Mouse (Mus musculus) central nervous system, embryonic 18 days (tissue): ENCODE data around the gene Olfr815. TPM values are rescaled to one million over a fixed set of nuclear protein-coding genes. Genes with fewer than 3 reads are reported as not detected.

Source experiments
- polyA plus RNA-seq: library from polyadenylated mRNA; depleted of rRNA; stranded (reverse); fragments of >200 nt; gene quantifications from 2 replicates; pipeline ENCODE4 v1.2.3, GENCODE M21; 2012; rRNA removed

Olfr815 gene
- not detected in 2 replicates for polyA plus RNA-seq

GRCm38 (mm10) chr10:129905767-129906166 is at the start of gene Olfr815:
Gene Olfr815, minus strand, starts transcription at chr10:129905867.

GRCm38 (mm10) chr10:129949000-129949399 is 43.3 kb upstream of the Olfr815 start, which contains the start of gene Olfr818:
Gene Olfr818, minus strand, starts transcription at chr10:129949100.

GRCm38 (mm10) chr10:129915497-129915896 is 9.8 kb upstream of the Olfr815 start, which contains the start of gene Olfr816:
Gene Olfr816, minus strand, starts transcription at chr10:129915597.

GRCm38 (mm10) chr10:129879751-129880150 is 25.9 kb downstream of the Olfr815 start, which contains the start of gene Olfr814:
Gene Olfr814, minus strand, starts transcription at chr10:129879851.

GRCm38 (mm10) chr10:129855067-129855466 is 50.6 kb downstream of the Olfr815 start, which contains the start of gene Olfr813:
Gene Olfr813, plus strand, starts transcription at chr10:129855367.

Other genes with a start within 250 kb of the Olfr815 start
- not detected in 2 replicates for gene Olfr800, start 248.2 kb downstream of the Olfr815 start, polyA plus RNA-seq
- gene Olfr801, start 232.0 kb downstream of the Olfr815 start, polyA plus RNA-seq, result not detected in 2 replicates
- gene Olfr802, start 217.7 kb downstream of the Olfr815 start, polyA plus RNA-seq, result not detected in 2 replicates
- gene Olfr803, start 211.6 kb downstream of the Olfr815 start, polyA plus RNA-seq, result not detected in 2 replicates
- gene Olfr804, start 202.7 kb downstream of the Olfr815 start, polyA plus RNA-seq, result not detected in 2 replicates
- not detected in 2 replicates for gene Olfr805, start 176.5 kb downstream of the Olfr815 start, polyA plus RNA-seq
- not detected in 2 replicates for gene Olfr806, start 163.9 kb downstream of the Olfr815 start, polyA plus RNA-seq
- gene Olfr807, start 148.1 kb downstream of the Olfr815 start, polyA plus RNA-seq, result not detected in 2 replicates
- gene Olfr808, start 140.4 kb downstream of the Olfr815 start, polyA plus RNA-seq, result not detected in 2 replicates
- gene Olfr809, start 131.2 kb downstream of the Olfr815 start, polyA plus RNA-seq, result not detected in 2 replicates
- gene Olfr810, start 111.0 kb downstream of the Olfr815 start, polyA plus RNA-seq, result not detected in 2 replicates
- not detected in 2 replicates for gene Olfr811, start 101.5 kb downstream of the Olfr815 start, polyA plus RNA-seq
- gene Olfr812, start 59.8 kb downstream of the Olfr815 start, polyA plus RNA-seq, result not detected in 2 replicates
- not detected in 2 replicates for gene Olfr813, start 50.5 kb downstream of the Olfr815 start, polyA plus RNA-seq
- gene Olfr814, start 26.0 kb downstream of the Olfr815 start, polyA plus RNA-seq, result not detected in 2 replicates
- gene Olfr816, start 9.7 kb upstream of the Olfr815 start, polyA plus RNA-seq, result not detected in 2 replicates
- not detected in 2 replicates for gene Olfr818, start 43.2 kb upstream of the Olfr815 start, polyA plus RNA-seq
- not detected in 2 replicates for gene Olfr819, start 61.4 kb upstream of the Olfr815 start, polyA plus RNA-seq
- gene Olfr247, start 70.3 kb upstream of the Olfr815 start, polyA plus RNA-seq, result not detected in 2 replicates
- not detected in 2 replicates for gene Gm10310, start 79.2 kb upstream of the Olfr815 start, polyA plus RNA-seq
- not detected in 2 replicates for gene Olfr820, start 106.8 kb upstream of the Olfr815 start, polyA plus RNA-seq
- not detected in 2 replicates for gene Olfr821, start 124.5 kb upstream of the Olfr815 start, polyA plus RNA-seq
- not detected in 2 replicates for gene Olfr822, start 165.3 kb upstream of the Olfr815 start, polyA plus RNA-seq
- gene Olfr823, start 209.5 kb upstream of the Olfr815 start, polyA plus RNA-seq, result not detected in 2 replicates
- not detected in 2 replicates for gene Olfr824, start 224.1 kb upstream of the Olfr815 start, polyA plus RNA-seq